Mouse (Mus musculus) CH12.LX (cell line): Measurements from ENCODE around the gene Idh2. TPM values are rescaled to one million over a fixed set of nuclear protein-coding genes. Genes with fewer than 3 reads are reported as not detected.

Experiments used
- DNase-seq: peaks from one replicate; pipeline ENCODE4 v3.0.0-alpha.2; 2013; ENCODE audit errors: extremely low read depth
- H3K27ac ChIP-seq: 2 replicates; pipeline ENCODE4 v1.5.1; 2012; ENCODE audit warnings: low read depth, mild to moderate bottlenecking, control low read depth, moderate library complexity; ENCODE audit not compliant: insufficient read depth
- H3K27me3 ChIP-seq: replicated peaks from 2 replicates; pipeline ENCODE3; 2012; ENCODE audit warnings: inconsistent platforms
- H3K36me3 ChIP-seq, 2 experiments: replicated peaks in 1 of 2; 2 replicates each; pipeline versions ENCODE3 to v1.6.1; 2012; ENCODE audit warnings: inconsistent platforms in 1 of 2, low read length in 1 of 2, mild to moderate bottlenecking in 1 of 2, mixed read lengths in 1 of 2, moderate library complexity in 1 of 2; ENCODE audit not compliant: control insufficient read depth in 1 of 2, insufficient read depth in 1 of 2
- H3K4me1 ChIP-seq, 2 experiments: 2 replicates each; pipeline ENCODE4 v1.6.1; 2012; ENCODE audit warnings: inconsistent platforms in 1 of 2, moderate library complexity in 1 of 2; ENCODE audit not compliant: insufficient read depth in 2 of 2, control insufficient read depth in 1 of 2
- H3K4me2 ChIP-seq: 2 replicates; pipeline ENCODE4 v1.6.1; 2012; ENCODE audit warnings: low read depth, mild to moderate bottlenecking, control low read depth; ENCODE audit not compliant: poor library complexity, insufficient read depth, severe bottlenecking
- H3K4me3 ChIP-seq, 3 experiments: fragments of 150-350 bp in 1 of 3; sonication (generic) in 1 of 3; replicated peaks in 1 of 3; 2 replicates each; pipeline versions ENCODE3 to v1.5.1; 2011 to 2012; ENCODE audit warnings: low read depth in 2 of 3, low read length in 2 of 3, mild to moderate bottlenecking in 2 of 3, moderate library complexity in 2 of 3, control low read depth in 1 of 3, improper control_type of control experiment in 1 of 3, inconsistent platforms in 1 of 3, mixed read lengths in 1 of 3; ENCODE audit not compliant: poor library complexity in 1 of 3
- H3K79me2 ChIP-seq: replicated peaks from 2 replicates; pipeline ENCODE4 v1.6.1; 2012; ENCODE audit warnings: mild to moderate bottlenecking, moderate library complexity; ENCODE audit not compliant: control insufficient read depth, poor library complexity, insufficient read depth, severe bottlenecking; ENCODE audit errors: extremely low read depth
- H3K9ac ChIP-seq: 2 replicates; pipeline ENCODE4 v1.6.1; 2012; ENCODE audit warnings: low read depth, mild to moderate bottlenecking, control low read depth, moderate library complexity; ENCODE audit not compliant: insufficient read depth
- H3K9me3 ChIP-seq: replicated peaks from 2 replicates; pipeline ENCODE3; 2012; ENCODE audit warnings: low read length, inconsistent platforms, mixed read lengths
- CHD1 ChIP-seq: IDR thresholded peaks from 2 replicates; pipeline ENCODE4 v1.6.1; 2012; ENCODE audit warnings: low read depth, low read length, improper control_type of control experiment, inconsistent platforms
- CTCF ChIP-seq, 2 experiments: IDR thresholded peaks in 1 of 2; conservative IDR thresholded peaks in 1 of 2; 2 replicates each; pipeline ENCODE4 v1.5.1; 2011 to 2012; ENCODE audit warnings: low read depth in 2 of 2, low read length in 2 of 2, improper control_type of control experiment in 1 of 2, inconsistent platforms in 1 of 2, mild to moderate bottlenecking in 1 of 2, moderate library complexity in 1 of 2
- EP300 ChIP-seq: IDR thresholded peaks from 2 replicates; pipeline ENCODE4 v1.6.1; 2011; ENCODE audit warnings: low read length, improper control_type of control experiment
- HCFC1 ChIP-seq: IDR thresholded peaks from 2 replicates; pipeline ENCODE4 v1.6.1; 2012; ENCODE audit warnings: low read depth, mild to moderate bottlenecking, inconsistent platforms, low read length, improper control_type of control experiment
- MAX ChIP-seq: IDR thresholded peaks from 2 replicates; pipeline ENCODE4 v1.6.1; 2011; ENCODE audit warnings: low read length, improper control_type of control experiment
- MXI1 ChIP-seq: IDR thresholded peaks from 2 replicates; pipeline ENCODE4 v1.6.1; 2011; ENCODE audit warnings: mild to moderate bottlenecking, low read depth, low read length, improper control_type of control experiment
- POLR2A ChIP-seq: IDR thresholded peaks from 2 replicates; pipeline ENCODE4 v1.6.1; 2011; ENCODE audit warnings: low read depth, mild to moderate bottlenecking, improper control_type of control experiment, low read length
- RCOR1 ChIP-seq: conservative IDR thresholded peaks from 2 replicates; pipeline ENCODE4 v1.6.1; 2012; ENCODE audit warnings: low read depth, mild to moderate bottlenecking, inconsistent platforms, low read length, improper control_type of control experiment
- TBP ChIP-seq: conservative IDR thresholded peaks from 2 replicates; pipeline ENCODE4 v1.6.1; 2011; ENCODE audit warnings: low read depth, low read length, improper control_type of control experiment
- USF2 ChIP-seq: conservative IDR thresholded peaks from 2 replicates; pipeline ENCODE4 v1.6.1; 2011; ENCODE audit warnings: low read depth, low read length, improper control_type of control experiment
- ZNF384 ChIP-seq: IDR thresholded peaks from 2 replicates; pipeline ENCODE4 v1.6.1; 2012; ENCODE audit warnings: low read depth, low read length, improper control_type of control experiment, inconsistent platforms
- dilution Hi-C: fragments of 300-500 bp; cut with MboI; formaldehyde crosslinking; loops from 2 replicates; pipeline ENCODE4 v1.14.3; 2020; ENCODE audit warnings: low sequenced_read_pairs; ENCODE audit not compliant: extremely low pct_unique_long_range_greater_than_20kb, extremely low pct_ligation_motif_present
- in situ Hi-C: fragments of 300-500 bp; cut with MboI; formaldehyde crosslinking; loops from 3 replicates; pipeline ENCODE4 v1.14.3; 2019; ENCODE audit warnings: low sequenced_read_pairs, low pct_ligation_motif_present, low pct_unique_long_range_greater_than_20kb, mixed read lengths
- polyA plus RNA-seq: library from polyadenylated mRNA; unstranded; fragments of >175 nt; gene quantifications from 2 replicates; pipeline ENCODE4 v1.2.1, GENCODE M21; 2012; ENCODE audit warnings: low read depth; ENCODE audit not compliant: insufficient read length
- total RNA-seq, 2 experiments: library from RNA; depleted of rRNA; stranded (reverse); fragments of 300-350 nt in 1 of 2; fragments of >200 nt in 1 of 2; gene quantifications; 2 replicates each; pipeline ENCODE4 v1.2.3; 2012 to 2014

Gene Idh2
- total and polyA plus RNA-seq, 3 experiments: 13.6 to 96.4 (median 21.5) TPM

DNA sequence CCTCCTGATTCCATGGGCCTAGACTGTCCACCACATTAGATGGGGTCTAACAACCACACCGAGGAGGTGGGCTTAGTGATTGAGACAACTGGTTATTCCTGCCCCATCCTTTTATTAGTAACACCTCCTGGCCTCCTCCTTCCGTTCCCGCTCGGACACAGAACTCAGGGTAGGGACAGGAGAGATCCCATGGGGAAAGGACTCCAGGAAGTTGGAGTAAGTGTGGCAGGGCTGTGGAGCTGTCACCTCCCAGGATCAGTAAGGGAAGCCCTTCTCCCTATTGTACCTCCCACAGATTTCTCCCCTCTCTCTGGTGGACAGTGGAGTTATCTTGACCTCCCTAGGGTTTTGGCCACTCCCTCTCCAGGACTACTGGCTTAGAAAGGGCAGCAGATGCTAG is 68.2 kb downstream of the Idh2 start:
- in situ Hi-C loops: no loop called here

More for the DNA sequence above, 68.2 kb downstream of the Idh2 start:
- dilution Hi-C loops: no loop called here
- no peak for DNase-seq
- Histone ChIP-seq H3K9ac (no peak overlapping the region), H3K4me3 (no peak overlapping the region), H3K27ac (no peak overlapping the region), H3K36me3 (peaks cover 0 to 32% of the 10 kb centered on the region in 2 experiments), H3K4me2 (no peak overlapping the region; the same call in 1 of the 2 replicates), H3K79me2 (peaks cover 14% of the 10 kb centered on the region), H3K4me1 (peaks cover 18 to 75% of the 10 kb centered on the region in 2 experiments), H3K27me3 (no peaks in the 10 kb centered on the region), H3K9me3 (no peaks in the 10 kb centered on the region)
- no peak for TF ChIP-seq TBP
- no peak for TF ChIP-seq HCFC1
- no peak for TF ChIP-seq CHD1
- TF ChIP-seq RCOR1: no peak
- TF ChIP-seq ZNF384: no peak
- TF ChIP-seq MXI1: no peak
- no peak for TF ChIP-seq CTCF (conservative IDR thresholded peaks at IDR 0.05 in 1 of 2, IDR thresholded peaks at IDR 0.05 in 1 of 2; ENCODE audit: low read depth in 2 of 2, low read length in 2 of 2)
- TF ChIP-seq EP300: no peak
- no peak for TF ChIP-seq POLR2A
- TF ChIP-seq USF2: no peak
- no peak for TF ChIP-seq MAX

Other genes with a start within 250 kb of the Idh2 start
- 11.8 and 12.7 TPM in 2 replicates for gene Ap3s2, start 194.7 kb downstream of the Idh2 start, total RNA-seq (2012; rRNA removed)
- gene Ap3s2, start 194.7 kb downstream of the Idh2 start, total RNA-seq (2014; rRNA removed): 14.4 and 14.9 TPM in 2 replicates
- 21.8 and 28.3 TPM in 2 replicates for gene Ap3s2, start 194.7 kb downstream of the Idh2 start, polyA plus RNA-seq
- not detected in 2 replicates for gene Arpin, start 180.0 kb downstream of the Idh2 start, total RNA-seq (2012; rRNA removed)
- not detected in 2 replicates for gene Arpin, start 180.0 kb downstream of the Idh2 start, total RNA-seq (2014; rRNA removed)
- gene Arpin, start 180.0 kb downstream of the Idh2 start, polyA plus RNA-seq: not detected in 2 replicates
- gene Zfp710, start 90.6 kb downstream of the Idh2 start, total RNA-seq (2012; rRNA removed): 16.2 and 16.3 TPM in 2 replicates
- gene Zfp710, start 90.6 kb downstream of the Idh2 start, total RNA-seq (2014; rRNA removed): 6.1 and 7.6 TPM in 2 replicates
- 12.1 and 14.4 TPM in 2 replicates for gene Zfp710, start 90.6 kb downstream of the Idh2 start, polyA plus RNA-seq
- gene Sema4b, start 71.4 kb upstream of the Idh2 start, total RNA-seq (2012; rRNA removed): 8.6 and 9.4 TPM in 2 replicates
- 1.3 and 1.5 TPM in 2 replicates for gene Sema4b, start 71.4 kb upstream of the Idh2 start, total RNA-seq (2014; rRNA removed)
- 5.2 and 6.7 TPM in 2 replicates for gene Sema4b, start 71.4 kb upstream of the Idh2 start, polyA plus RNA-seq
- gene Cib1, start 117.4 kb upstream of the Idh2 start, total RNA-seq (2012; rRNA removed): 69.6 and 73.1 TPM in 2 replicates
- gene Cib1, start 117.4 kb upstream of the Idh2 start, total RNA-seq (2014; rRNA removed): 29.1 and 29.5 TPM in 2 replicates
- gene Cib1, start 117.4 kb upstream of the Idh2 start, polyA plus RNA-seq: 48.1 and 51.8 TPM in 2 replicates
- 3.6 and 4.2 TPM in 2 replicates for gene Gdpgp1, start 117.5 kb upstream of the Idh2 start, total RNA-seq (2012; rRNA removed)
- gene Gdpgp1, start 117.5 kb upstream of the Idh2 start, total RNA-seq (2014; rRNA removed): 1.9 and 2.0 TPM in 2 replicates
- 2.9 and 3.0 TPM in 2 replicates for gene Gdpgp1, start 117.5 kb upstream of the Idh2 start, polyA plus RNA-seq
- 0.59 TPM in 2 replicates for gene Ttll13, start 131.0 kb upstream of the Idh2 start, total RNA-seq (2012; rRNA removed)
- gene Ttll13, start 131.0 kb upstream of the Idh2 start, total RNA-seq (2014; rRNA removed): not detected in 2 replicates
- gene Ttll13, start 131.0 kb upstream of the Idh2 start, polyA plus RNA-seq: 0.55 TPM in 1 of 2 replicates, not detected in the other
- 32.1 and 33.3 TPM in 2 replicates for gene Ngrn, start 145.8 kb upstream of the Idh2 start, total RNA-seq (2012; rRNA removed)
- gene Ngrn, start 145.8 kb upstream of the Idh2 start, total RNA-seq (2014; rRNA removed): 43.2 and 45.6 TPM in 2 replicates
- 28.3 and 30.9 TPM in 2 replicates for gene Ngrn, start 145.8 kb upstream of the Idh2 start, polyA plus RNA-seq
- gene Vps33b, start 154.3 kb upstream of the Idh2 start, total RNA-seq (2012; rRNA removed): 20.6 and 23.2 TPM in 2 replicates
- gene Vps33b, start 154.3 kb upstream of the Idh2 start, total RNA-seq (2014; rRNA removed): 15.5 and 15.8 TPM in 2 replicates
- 16.6 and 20.4 TPM in 2 replicates for gene Vps33b, start 154.3 kb upstream of the Idh2 start, polyA plus RNA-seq
- 52.5 and 64.8 TPM in 2 replicates for gene Prc1, start 179.1 kb upstream of the Idh2 start, total RNA-seq (2012; rRNA removed)
- gene Prc1, start 179.1 kb upstream of the Idh2 start, total RNA-seq (2014; rRNA removed): 83.0 and 84.4 TPM in 2 replicates
- 75.6 and 80.4 TPM in 2 replicates for gene Prc1, start 179.1 kb upstream of the Idh2 start, polyA plus RNA-seq
- 16.4 and 18.3 TPM in 2 replicates for gene Rccd1, start 209.1 kb upstream of the Idh2 start, total RNA-seq (2012; rRNA removed)
- 14.1 and 18.5 TPM in 2 replicates for gene Rccd1, start 209.1 kb upstream of the Idh2 start, total RNA-seq (2014; rRNA removed)
- 17.4 and 21.0 TPM in 2 replicates for gene Rccd1, start 209.1 kb upstream of the Idh2 start, polyA plus RNA-seq
- 21.8 and 22.6 TPM in 2 replicates for gene Unc45a, start 225.6 kb upstream of the Idh2 start, total RNA-seq (2012; rRNA removed)
- 7.9 and 13.8 TPM in 2 replicates for gene Unc45a, start 225.6 kb upstream of the Idh2 start, total RNA-seq (2014; rRNA removed)
- gene Unc45a, start 225.6 kb upstream of the Idh2 start, polyA plus RNA-seq: 16.8 and 22.2 TPM in 2 replicates
- 9.6 and 12.6 TPM in 2 replicates for gene Hddc3, start 227.7 kb upstream of the Idh2 start, total RNA-seq (2012; rRNA removed)
- 3.1 and 5.5 TPM in 2 replicates for gene Hddc3, start 227.7 kb upstream of the Idh2 start, total RNA-seq (2014; rRNA removed)
- gene Hddc3, start 227.7 kb upstream of the Idh2 start, polyA plus RNA-seq: 2.6 and 4.6 TPM in 2 replicates